Mouse (Mus musculus): Measurements from ENCODE around the gene Mgst3. TPM values are rescaled to one million over a fixed set of nuclear protein-coding genes. Genes with fewer than 3 reads are reported as not detected.

Gene Mgst3
- polyA plus RNA-seq, 1 experiment from 2014 or later: 48.8 TPM

DNA sequence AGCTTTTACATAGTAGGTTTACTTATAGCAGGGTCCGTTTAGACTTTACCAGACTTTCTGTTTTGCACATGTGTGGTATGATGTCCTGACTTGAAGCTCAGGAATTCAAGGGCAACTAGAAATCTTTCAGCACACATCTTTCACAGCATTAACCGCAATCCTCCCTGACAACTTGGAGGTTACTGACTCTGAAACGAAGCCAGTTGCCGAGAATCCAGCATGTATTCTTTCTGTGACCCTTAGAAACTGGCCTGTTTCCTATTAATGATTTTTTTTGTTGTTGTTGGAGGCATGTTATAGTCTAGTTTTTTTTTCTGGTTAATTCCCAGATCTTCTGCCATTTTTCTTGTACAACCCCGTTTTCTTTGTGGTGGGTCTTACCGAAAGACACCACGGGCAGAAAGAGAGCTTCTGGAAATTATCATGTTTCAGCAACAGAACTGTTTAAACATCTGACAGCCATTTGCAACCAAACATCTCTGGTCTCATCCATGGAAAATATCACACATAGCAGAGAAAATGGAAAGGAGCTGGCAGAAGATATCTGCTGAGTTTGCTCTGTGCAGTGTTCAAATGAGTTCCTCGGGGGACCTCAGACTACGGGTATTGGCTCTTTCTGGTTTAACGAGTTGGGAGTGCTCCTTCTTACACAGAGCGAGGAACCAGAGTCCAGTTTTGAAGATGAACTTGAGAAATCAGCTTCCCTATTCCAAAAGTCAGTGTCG is 18.5 kb upstream of the Mgst3 start:
- H3K27me3 ChIP-seq: 0 out of 2 replicates have a peak, but pooled peaks cover 5% of the 10 kb centered on the region
- no peaks in the 10 kb centered on the region for H3K4me1 ChIP-seq
- no peaks in the 10 kb centered on the region for H3K9me3 ChIP-seq
- no peaks in the 10 kb centered on the region for H3K36me3 ChIP-seq
- H3K9ac ChIP-seq (replicated peaks): no peak overlapping the region
- H3K27ac ChIP-seq (replicated peaks): no peak overlapping the region
- no peak for ATAC-seq (ENCODE audit: low FRiP score, low read depth)
- H3K4me2 ChIP-seq (replicated peaks): no peak overlapping the region
- no peak overlapping the region for H3K4me3 ChIP-seq
- 78% methylated on average over 12 of the region's 12 CpGs for WGBS

- H3K9ac ChIP-seq (replicated peaks): no peak overlapping the region
- H3K4me3 ChIP-seq: no peak overlapping the region
- H3K9me3 ChIP-seq: no peaks in the 10 kb centered on the region
- H3K27me3 ChIP-seq: 0 out of 2 replicates have a peak, but pooled peaks cover 5% of the 10 kb centered on the region
- no peak for ATAC-seq (ENCODE audit: low FRiP score, low read depth)
- no peak overlapping the region for H3K4me2 ChIP-seq (replicated peaks)
- 79% methylated on average over 4 of the region's 4 CpGs for WGBS
- no peak overlapping the region for H3K27ac ChIP-seq (replicated peaks)
- H3K4me1 ChIP-seq: no peaks in the 10 kb centered on the region
- H3K36me3 ChIP-seq: no peaks in the 10 kb centered on the region
Observed at GRCm38 (mm10) chr1:167409601-167410000, 16.0 kb upstream of the Mgst3 start.

GRCm38 (mm10) chr1:167405237-167405636 is 11.6 kb upstream of the Mgst3 start:
- Histone ChIP-seq H3K9me3 (no peaks in the 10 kb centered on the region), H3K4me2 (replicated peaks) (no peak overlapping the region), H3K27ac (replicated peaks) (no peak overlapping the region), H3K36me3 (no peaks in the 10 kb centered on the region), H3K9ac (replicated peaks) (no peak overlapping the region), H3K4me1 (no peaks in the 10 kb centered on the region), H3K27me3 (peaks cover 5% of the 10 kb centered on the region; the same call in 1 of the 2 replicates), H3K4me3 (no peak overlapping the region)
- 87% methylated on average over 4 of the region's 4 CpGs for WGBS
- no peak for ATAC-seq (ENCODE audit: low FRiP score, low read depth)

GRCm38 (mm10) chr1:167393281-167393680 is 360 bp downstream of the Mgst3 start:
- peaks cover 9% of the 10 kb centered on the region for H3K4me1 ChIP-seq
- ATAC-seq (ENCODE audit: low FRiP score, low read depth): no peak; the same call in 1 of the 2 replicates
- H3K27ac ChIP-seq (replicated peaks): peak overlapping the region; percentile 83; the same call in 1 of the 2 replicates
- H3K36me3 ChIP-seq: no peaks in the 10 kb centered on the region
- under 1% methylated on average over 15 of the region's 15 CpGs for WGBS
- H3K4me2 ChIP-seq (replicated peaks): peak overlapping the region; percentile 76
- H3K27me3 ChIP-seq: peaks cover 26% of the 10 kb centered on the region
- H3K4me3 ChIP-seq: peak overlapping the region; percentile 72
- H3K9me3 ChIP-seq: no peaks in the 10 kb centered on the region
- peak overlapping the region; percentile 74 for H3K9ac ChIP-seq (replicated peaks)

DNA sequence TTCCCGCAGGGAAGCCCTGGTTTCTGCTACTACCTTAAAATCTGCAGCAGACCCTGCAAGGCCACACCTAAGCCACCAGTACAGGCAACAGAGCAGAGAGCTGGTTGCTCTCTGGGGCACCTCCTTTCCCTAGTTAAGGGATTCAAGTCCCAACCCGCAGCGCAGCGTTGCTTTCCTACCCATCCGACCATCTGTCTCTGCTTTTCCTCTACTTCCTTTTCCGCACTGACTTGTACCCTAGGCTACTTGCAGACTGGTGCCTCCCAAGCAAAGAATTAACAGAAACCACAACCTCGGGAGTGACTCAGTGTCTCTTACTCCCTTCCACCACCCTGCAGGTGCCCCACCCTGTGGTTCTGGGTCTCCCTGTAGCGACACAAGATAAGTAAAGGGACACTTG is 954 bp downstream of the Mgst3 start:
- Histone ChIP-seq H3K36me3 (no peaks in the 10 kb centered on the region), H3K4me2 (replicated peaks) (peak overlapping the region; percentile 76), H3K9me3 (no peaks in the 10 kb centered on the region), H3K4me3 (peak overlapping the region; percentile 72), H3K27me3 (peaks cover 27% of the 10 kb centered on the region), H3K9ac (replicated peaks) (no peak overlapping the region; the same call in 1 of the 2 replicates), H3K4me1 (peaks cover 9% of the 10 kb centered on the region), H3K27ac (replicated peaks) (no peak overlapping the region)
- 18% methylated on average over 8 of the region's 8 CpGs for WGBS
- ATAC-seq (ENCODE audit: low FRiP score, low read depth): no peak

DNA sequence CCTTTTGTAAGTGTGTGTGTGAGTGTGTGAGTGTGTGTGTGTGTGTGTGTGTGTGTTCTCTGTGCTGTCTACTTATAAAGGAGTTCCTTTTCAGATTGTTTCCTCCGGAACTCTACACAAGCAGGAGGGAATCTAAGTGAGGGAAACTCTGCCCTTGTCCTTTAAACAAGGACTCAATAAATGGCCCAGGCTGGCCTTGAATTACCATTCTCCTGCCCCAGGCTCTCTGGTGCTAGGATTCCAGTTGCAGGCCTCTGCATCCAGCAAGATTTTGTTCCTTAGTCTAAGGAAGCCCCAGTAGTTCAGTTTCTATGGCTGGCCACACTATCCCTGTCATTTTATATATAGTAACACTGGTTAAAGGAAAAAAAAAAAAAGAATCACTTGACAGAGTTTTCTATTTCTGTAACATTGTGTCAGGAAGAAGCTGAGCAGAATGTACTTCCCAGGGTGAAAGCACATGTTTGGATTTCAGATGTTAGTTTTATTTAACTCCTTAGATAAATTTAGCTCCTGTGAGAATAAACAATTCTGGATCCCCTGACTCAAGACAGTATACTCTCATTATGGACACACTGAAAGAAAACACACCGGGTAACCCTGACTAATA is 1.5 kb downstream of the Mgst3 start:
- Histone ChIP-seq H3K27ac (replicated peaks) (no peak overlapping the region), H3K4me2 (replicated peaks) (peak overlapping the region; percentile 76), H3K9me3 (no peaks in the 10 kb centered on the region), H3K4me1 (peaks cover 9% of the 10 kb centered on the region), H3K36me3 (no peaks in the 10 kb centered on the region), H3K9ac (replicated peaks) (no peak overlapping the region), H3K27me3 (peaks cover 27% of the 10 kb centered on the region), H3K4me3 (peak overlapping the region; percentile 72)
- ATAC-seq (ENCODE audit: low FRiP score, low read depth): no peak
- WGBS: 68% methylated on average over 2 of the region's 2 CpGs

- Histone ChIP-seq H3K27ac (replicated peaks) (no peak overlapping the region), H3K27me3 (peaks cover 26% of the 10 kb centered on the region), H3K9me3 (no peaks in the 10 kb centered on the region), H3K9ac (replicated peaks) (0 out of 2 replicates have a peak overlapping the region, but pooled peaks have one; percentile 1), H3K4me1 (peaks cover 9% of the 10 kb centered on the region), H3K4me3 (no peak overlapping the region), H3K4me2 (replicated peaks) (no peak overlapping the region), H3K36me3 (no peaks in the 10 kb centered on the region)
- 79% methylated on average over 6 of the region's 6 CpGs for WGBS
- ATAC-seq (ENCODE audit: low FRiP score, low read depth): no peak
Observed at GRCm38 (mm10) chr1:167391241-167391640, 2.4 kb downstream of the Mgst3 start.

DNA sequence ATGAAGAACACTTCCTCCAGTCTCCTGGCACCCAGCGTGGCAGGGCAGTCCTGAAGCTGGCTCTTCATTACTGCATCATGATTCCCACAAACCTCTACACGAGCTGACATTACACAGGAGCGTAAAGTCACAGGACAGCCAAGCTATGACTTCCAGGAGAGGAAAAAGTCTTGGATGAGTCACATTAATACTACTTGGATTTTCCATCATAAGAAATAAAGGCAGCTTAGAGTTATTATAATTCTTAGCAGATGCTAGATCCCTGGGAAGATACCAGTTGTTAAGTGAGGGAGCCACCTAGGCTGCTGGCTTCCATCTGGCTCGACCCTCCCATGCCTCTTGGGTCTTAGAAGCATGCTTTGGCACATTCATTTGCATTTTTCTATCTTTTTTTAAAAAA is 3.3 kb downstream of the Mgst3 start:
- Histone ChIP-seq H3K4me1 (peaks cover 9% of the 10 kb centered on the region), H3K9me3 (no peaks in the 10 kb centered on the region), H3K4me2 (replicated peaks) (no peak overlapping the region), H3K4me3 (no peak overlapping the region), H3K27me3 (peaks cover 26% of the 10 kb centered on the region), H3K9ac (replicated peaks) (no peak overlapping the region), H3K36me3 (no peaks in the 10 kb centered on the region), H3K27ac (replicated peaks) (no peak overlapping the region)
- 82% methylated on average over 4 of the region's 4 CpGs for WGBS
- ATAC-seq (ENCODE audit: low FRiP score, low read depth): no peak

- no peak overlapping the region for H3K27ac ChIP-seq (replicated peaks)
- no peak overlapping the region for H3K4me2 ChIP-seq (replicated peaks)
- 84% methylated on average over 7 of the region's 7 CpGs for whole genome bisulfite sequencing
- peaks cover 9% of the 10 kb centered on the region for H3K4me1 ChIP-seq
- no peak for ATAC-seq (ENCODE audit: low FRiP score, low read depth)
- no peaks in the 10 kb centered on the region for H3K36me3 ChIP-seq
- H3K27me3 ChIP-seq: peaks cover 26% of the 10 kb centered on the region
- H3K9me3 ChIP-seq: no peaks in the 10 kb centered on the region
- H3K4me3 ChIP-seq: no peak overlapping the region
- no peak overlapping the region for H3K9ac ChIP-seq (replicated peaks)
Observed at GRCm38 (mm10) chr1:167389584-167389983, 4.1 kb downstream of the Mgst3 start.

DNA sequence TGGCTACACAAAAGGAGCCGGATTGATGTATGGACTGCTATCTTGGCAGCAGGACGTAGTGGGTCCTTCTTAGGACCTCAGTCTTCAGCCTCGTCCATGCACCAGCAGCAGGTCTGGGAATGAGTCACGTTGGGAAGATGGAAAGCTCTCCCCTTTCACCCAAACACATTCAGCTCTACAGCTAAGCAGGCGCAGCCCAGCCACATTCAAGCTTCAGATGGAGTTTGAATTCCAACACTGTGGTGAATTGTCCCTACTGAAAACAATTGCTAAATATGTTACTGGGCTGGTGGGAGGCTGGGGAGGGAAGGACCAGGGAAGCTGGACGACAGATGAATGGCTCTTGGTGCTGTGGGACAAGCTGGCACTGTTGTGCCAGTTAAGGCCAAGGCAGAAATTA is 5.1 kb downstream of the Mgst3 start:
- Histone ChIP-seq H3K4me1 (peaks cover 9% of the 10 kb centered on the region), H3K9me3 (no peaks in the 10 kb centered on the region), H3K27ac (replicated peaks) (no peak overlapping the region), H3K4me2 (replicated peaks) (no peak overlapping the region), H3K4me3 (no peak overlapping the region), H3K36me3 (no peaks in the 10 kb centered on the region), H3K27me3 (peaks cover 29% of the 10 kb centered on the region), H3K9ac (replicated peaks) (no peak overlapping the region)
- ATAC-seq (ENCODE audit: low FRiP score, low read depth): no peak
- 81% methylated on average over 6 of the region's 6 CpGs for WGBS

DNA sequence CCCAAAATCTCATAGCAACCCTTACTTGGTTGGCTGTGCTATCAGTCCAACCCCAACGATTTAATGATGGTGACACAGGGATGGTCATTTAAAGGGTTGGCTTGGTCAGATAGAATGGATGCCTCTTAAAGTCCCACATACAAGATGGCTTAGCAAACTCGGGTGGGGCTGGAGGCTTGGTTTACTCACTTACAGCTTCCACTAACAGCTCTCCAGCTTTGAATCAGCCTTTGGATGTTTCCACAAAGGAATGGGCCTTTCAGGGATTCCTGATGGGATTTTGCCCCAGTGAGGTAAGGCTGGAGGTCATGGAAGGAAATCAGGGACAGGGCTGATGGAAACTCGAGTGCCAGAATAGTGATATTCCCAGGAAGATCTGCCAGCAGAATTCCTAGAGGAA is 5.8 kb downstream of the Mgst3 start:
- peaks cover 26% of the 10 kb centered on the region for H3K27me3 ChIP-seq
- no peaks in the 10 kb centered on the region for H3K36me3 ChIP-seq
- H3K4me1 ChIP-seq: peaks cover 8% of the 10 kb centered on the region
- no peak overlapping the region for H3K9ac ChIP-seq (replicated peaks)
- no peak overlapping the region for H3K4me2 ChIP-seq (replicated peaks)
- 87% methylated on average over 3 of the region's 3 CpGs for WGBS
- ATAC-seq (ENCODE audit: low FRiP score, low read depth): no peak
- H3K4me3 ChIP-seq: no peak overlapping the region
- H3K9me3 ChIP-seq: no peaks in the 10 kb centered on the region
- H3K27ac ChIP-seq (replicated peaks): no peak overlapping the region

DNA sequence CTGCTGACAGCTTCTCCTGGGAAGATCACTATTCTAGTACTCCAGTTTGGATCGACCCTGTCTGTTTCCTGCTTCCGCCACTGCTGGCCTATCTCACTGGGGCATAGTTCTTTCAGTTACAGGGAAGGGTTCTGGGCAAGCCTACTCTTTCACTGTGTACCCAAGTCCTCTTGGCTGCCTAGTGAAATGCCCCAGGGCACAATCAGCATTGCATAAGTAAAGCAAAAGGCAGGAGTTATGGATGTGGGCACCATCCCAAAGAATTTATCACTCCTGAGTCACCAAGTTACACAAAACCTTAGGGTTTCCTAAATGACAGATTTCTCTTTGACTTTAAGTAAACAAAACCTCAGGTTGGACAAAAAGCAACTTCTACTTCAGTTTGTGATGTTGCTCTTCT is 6.3 kb downstream of the Mgst3 start:
- H3K9me3 ChIP-seq: no peaks in the 10 kb centered on the region
- H3K4me3 ChIP-seq: no peak overlapping the region
- no peak overlapping the region for H3K27ac ChIP-seq (replicated peaks)
- H3K4me2 ChIP-seq (replicated peaks): no peak overlapping the region
- H3K36me3 ChIP-seq: no peaks in the 10 kb centered on the region
- 81% methylated on average over 2 of the region's 2 CpGs for WGBS
- H3K9ac ChIP-seq (replicated peaks): no peak overlapping the region
- peaks cover 21% of the 10 kb centered on the region for H3K27me3 ChIP-seq
- peaks cover 8% of the 10 kb centered on the region for H3K4me1 ChIP-seq
- no peak for ATAC-seq (ENCODE audit: low FRiP score, low read depth)
